Mouse (Mus musculus) embryonic facial prominence, embryonic 14.5 days (tissue): ENCODE measurements around the gene 5031439G07Rik. TPM values are rescaled to one million over a fixed set of nuclear protein-coding genes. Genes with fewer than 3 reads are reported as not detected.

Source experiments
- ATAC-seq: fragments of 200-750 bp; cut with Nextera tagmentation; 2 replicates; pipeline ENCODE4 v1.8.0; 2017; ENCODE audit warnings: low read depth, moderate number of reproducible peaks, moderate TSS enrichment
- DNase-seq: peaks from one replicate; pipeline ENCODE4 v3.0.0-alpha.2; 2015; ENCODE audit warnings: low spot score
- H3K27ac ChIP-seq: fragments of 300-500 bp; sonication (generic); replicated peaks from 2 replicates; pipeline ENCODE4 v1.5.1; 2014; ENCODE audit warnings: low read depth, mild to moderate bottlenecking, low read length, moderate library complexity
- H3K27me3 ChIP-seq: fragments of 300-500 bp; sonication (generic); replicated peaks from 2 replicates; pipeline ENCODE4 v1.6.1; 2014; ENCODE audit warnings: low read length; ENCODE audit not compliant: control insufficient read depth, insufficient read depth
- H3K36me3 ChIP-seq: fragments of 300-500 bp; sonication (generic); 2 replicates; pipeline ENCODE4 v1.6.1; 2014; ENCODE audit warnings: low read length, mixed read lengths; ENCODE audit not compliant: control insufficient read depth, insufficient read depth
- H3K4me1 ChIP-seq: fragments of 300-500 bp; sonication (generic); 2 replicates; pipeline ENCODE4 v1.6.1; 2014; ENCODE audit warnings: antibody characterized with exemption, low read length; ENCODE audit not compliant: control insufficient read depth, insufficient read depth
- H3K4me2 ChIP-seq: fragments of 300-500 bp; sonication (generic); 2 replicates; pipeline ENCODE4 v1.6.1; 2014; ENCODE audit warnings: low read depth, mild to moderate bottlenecking, low read length, moderate library complexity, mixed read lengths
- H3K4me3 ChIP-seq: fragments of 300-500 bp; sonication (generic); 2 replicates; pipeline ENCODE4 v1.5.1; 2014; ENCODE audit warnings: low read depth, mild to moderate bottlenecking, low read length
- H3K9ac ChIP-seq: fragments of 300-500 bp; sonication (generic); 2 replicates; pipeline ENCODE4 v1.6.1; 2014; ENCODE audit warnings: low read depth, mild to moderate bottlenecking, low read length, moderate library complexity, mixed read lengths
- H3K9me3 ChIP-seq: fragments of 300-500 bp; sonication (generic); 2 replicates; pipeline ENCODE4 v1.6.1; 2016; ENCODE audit warnings: low read length; ENCODE audit not compliant: control insufficient read depth
- WGBS: fragments of 180-500 bp; shearing (Covaris S2); extraction: QIAGEN DNeasy Blood & Tissue Kit; methylation state at CpG from one replicate; pipeline ENCODE4 v1.1.7; 2014; 5-methylcytosine and 5-hydroxymethylcytosine counted together
- polyA plus RNA-seq: library from polyadenylated mRNA; unstranded; fragments of >200 nt; fragmentation: Nextera tagmentation; extraction: Ambion mirVana; gene quantifications from 2 replicates; pipeline ENCODE4 v1.2.1, GENCODE M21; 2014

The 5031439G07Rik gene
- polyA plus RNA-seq, 1 experiment from 2014 or later = 11.1 TPM

- Histone ChIP-seq H3K27ac (no peak overlapping the region), H3K4me2 (no peak overlapping the region), H3K4me1 (no peaks in the 10 kb centered on the region), H3K4me3 (no peak overlapping the region), H3K9me3 (no peaks in the 10 kb centered on the region), H3K9ac (no peak overlapping the region), H3K36me3 (peaks cover 34% of the 10 kb centered on the region; the same call in 1 of the 2 replicates), H3K27me3 (no peaks in the 10 kb centered on the region)
- DNase-seq (peak; percentile 31), ATAC-seq (no peak)
- 35% methylated on average over 3 of the region's 3 CpGs for WGBS
Observed at GRCm38 (mm10) chr15:84957851-84958250, 30.5 kb downstream of the 5031439G07Rik start.

- 91% methylated on average over 11 of the region's 11 CpGs for WGBS
Observed at GRCm38 (mm10) chr15:84953259-84953658, 35.1 kb downstream of the 5031439G07Rik start.

GRCm38 (mm10) chr15:84950053-84950452 is 38.3 kb downstream of the 5031439G07Rik start:
- Histone ChIP-seq H3K36me3 (peaks cover 66% of the 10 kb centered on the region), H3K9ac (no peak overlapping the region)
- WGBS = 85% methylated on average over 4 of the region's 4 CpGs

More at GRCm38 (mm10) chr15:84953259-84953658, 35.1 kb downstream of the 5031439G07Rik start:
- no peak overlapping the region for H3K9ac ChIP-seq
- peaks cover 73% of the 10 kb centered on the region for H3K36me3 ChIP-seq
- no peaks in the 10 kb centered on the region for H3K4me1 ChIP-seq
- no peaks in the 10 kb centered on the region for H3K9me3 ChIP-seq
- no peak overlapping the region for H3K27ac ChIP-seq
- H3K4me3 ChIP-seq = no peak overlapping the region
- ATAC-seq = no peak
- H3K4me2 ChIP-seq = no peak overlapping the region
- no peaks in the 10 kb centered on the region for H3K27me3 ChIP-seq
- DNase-seq = no peak

GRCm38 (mm10) chr15:84948990-84949389 is 39.4 kb downstream of the 5031439G07Rik start:
- H3K27me3 ChIP-seq = no peaks in the 10 kb centered on the region
- no peaks in the 10 kb centered on the region for H3K9me3 ChIP-seq
- H3K4me2 ChIP-seq = no peak overlapping the region
- H3K4me3 ChIP-seq = no peak overlapping the region
- H3K4me1 ChIP-seq = no peaks in the 10 kb centered on the region
- no peak overlapping the region for H3K27ac ChIP-seq
- 78% methylated on average over 10 of the region's 14 CpGs for WGBS
- H3K9ac ChIP-seq = no peak overlapping the region
- DNase-seq (no peak), ATAC-seq (no peak)
- H3K36me3 ChIP-seq = peaks cover 57% of the 10 kb centered on the region

More at GRCm38 (mm10) chr15:84950053-84950452, 38.3 kb downstream of the 5031439G07Rik start:
- H3K27ac ChIP-seq = no peak overlapping the region
- no peak overlapping the region for H3K4me3 ChIP-seq
- no peak for ATAC-seq
- no peaks in the 10 kb centered on the region for H3K27me3 ChIP-seq
- DNase-seq = no peak
- no peak overlapping the region for H3K4me2 ChIP-seq
- no peaks in the 10 kb centered on the region for H3K4me1 ChIP-seq
- H3K9me3 ChIP-seq = no peaks in the 10 kb centered on the region

GRCm38 (mm10) chr15:84944319-84944718 is 44.0 kb downstream of the 5031439G07Rik start:
- Histone ChIP-seq H3K4me3 (no peak overlapping the region), H3K27me3 (no peaks in the 10 kb centered on the region), H3K4me2 (no peak overlapping the region), H3K9ac (no peak overlapping the region), H3K36me3 (peaks cover 48% of the 10 kb centered on the region), H3K27ac (no peak overlapping the region), H3K9me3 (no peaks in the 10 kb centered on the region), H3K4me1 (no peaks in the 10 kb centered on the region)
- DNase-seq = no peak
- ATAC-seq = no peak
- 80% methylated on average over 5 of the region's 5 CpGs for WGBS

GRCm38 (mm10) chr15:84942647-84943285 is 45.6 kb downstream of the 5031439G07Rik start:
- 70% methylated on average over 11 of the region's 11 CpGs for WGBS
- Histone ChIP-seq H3K27me3 (no peaks in the 10 kb centered on the region), H3K4me1 (no peaks in the 10 kb centered on the region), H3K4me2 (no peak overlapping the region), H3K9me3 (no peaks in the 10 kb centered on the region), H3K4me3 (no peak overlapping the region), H3K27ac (no peak overlapping the region), H3K9ac (no peak overlapping the region), H3K36me3 (peaks cover 48% of the 10 kb centered on the region)
- DNase-seq (peak; percentile 11), ATAC-seq (no peak)

GRCm38 (mm10) chr15:84940102-84940501 is 48.2 kb downstream of the 5031439G07Rik start:
- DNase-seq (no peak), ATAC-seq (no peak)
- Histone ChIP-seq H3K27me3 (no peaks in the 10 kb centered on the region), H3K27ac (no peak overlapping the region), H3K9ac (no peak overlapping the region), H3K4me1 (no peaks in the 10 kb centered on the region), H3K36me3 (peaks cover 73% of the 10 kb centered on the region), H3K4me2 (no peak overlapping the region), H3K9me3 (no peaks in the 10 kb centered on the region), H3K4me3 (no peak overlapping the region)
- WGBS = 73% methylated on average over 12 of the region's 12 CpGs

- no peak overlapping the region for H3K4me3 ChIP-seq
- H3K27me3 ChIP-seq = no peaks in the 10 kb centered on the region
- no peak overlapping the region for H3K27ac ChIP-seq
- ATAC-seq = no peak
- peaks cover 100% of the 10 kb centered on the region for H3K36me3 ChIP-seq
- no peak for DNase-seq
- 94% methylated on average over 16 of the region's 16 CpGs for WGBS
- H3K4me1 ChIP-seq = no peaks in the 10 kb centered on the region
- H3K4me2 ChIP-seq = no peak overlapping the region
- no peaks in the 10 kb centered on the region for H3K9me3 ChIP-seq
- no peak overlapping the region for H3K9ac ChIP-seq
Observed at GRCm38 (mm10) chr15:84934901-84935300, 53.5 kb downstream of the 5031439G07Rik start.

- no peaks in the 10 kb centered on the region for H3K27me3 ChIP-seq
- ATAC-seq = no peak
- no peak overlapping the region for H3K27ac ChIP-seq
- H3K4me2 ChIP-seq = no peak overlapping the region
- no peak overlapping the region for H3K4me3 ChIP-seq
- H3K9me3 ChIP-seq = no peaks in the 10 kb centered on the region
- no peaks in the 10 kb centered on the region for H3K4me1 ChIP-seq
- WGBS = 47% methylated on average over 5 of the region's 5 CpGs
- DNase-seq = peak; percentile 7
- peaks cover 100% of the 10 kb centered on the region for H3K36me3 ChIP-seq
- H3K9ac ChIP-seq = no peak overlapping the region
Observed at GRCm38 (mm10) chr15:84932351-84932750, 56.0 kb downstream of the 5031439G07Rik start.
